Mouse (Mus musculus) myocyte (in vitro differentiated cells): Measurements from ENCODE around the gene Smu1.

Source experiments
- CEBPB ChIP-seq: IDR thresholded peaks from 2 replicates; pipeline ENCODE4 v1.6.1; 2011; ENCODE audit warnings: mild to moderate bottlenecking, moderate library complexity; ENCODE audit not compliant: poor library complexity, insufficient read depth, severe bottlenecking
- POLR2A ChIP-seq: IDR thresholded peaks from one replicate; pipeline ENCODE4 v1.6.1; 2011; ENCODE audit warnings: low read depth, mild to moderate bottlenecking, control low read depth, moderate library complexity; ENCODE audit not compliant: insufficient read length
- POLR2AphosphoS2 ChIP-seq: IDR thresholded peaks from one replicate; pipeline ENCODE4 v1.6.1; 2011; ENCODE audit warnings: low read depth, control low read depth; ENCODE audit not compliant: insufficient read length
- REST ChIP-seq: IDR thresholded peaks from one replicate; pipeline ENCODE4 v1.6.1; 2011; ENCODE audit warnings: mild to moderate bottlenecking, control low read depth, moderate library complexity; ENCODE audit not compliant: insufficient read depth, insufficient read length
- TCF12 ChIP-seq: IDR thresholded peaks from one replicate; pipeline ENCODE4 v1.6.1; 2011; ENCODE audit warnings: mild to moderate bottlenecking, control low read depth; ENCODE audit not compliant: poor library complexity, insufficient read depth, severe bottlenecking
- USF1 ChIP-seq: IDR thresholded peaks from one replicate; pipeline ENCODE4 v1.6.1; 2011; ENCODE audit warnings: low read depth, mild to moderate bottlenecking, control low read depth, moderate library complexity

DNA sequence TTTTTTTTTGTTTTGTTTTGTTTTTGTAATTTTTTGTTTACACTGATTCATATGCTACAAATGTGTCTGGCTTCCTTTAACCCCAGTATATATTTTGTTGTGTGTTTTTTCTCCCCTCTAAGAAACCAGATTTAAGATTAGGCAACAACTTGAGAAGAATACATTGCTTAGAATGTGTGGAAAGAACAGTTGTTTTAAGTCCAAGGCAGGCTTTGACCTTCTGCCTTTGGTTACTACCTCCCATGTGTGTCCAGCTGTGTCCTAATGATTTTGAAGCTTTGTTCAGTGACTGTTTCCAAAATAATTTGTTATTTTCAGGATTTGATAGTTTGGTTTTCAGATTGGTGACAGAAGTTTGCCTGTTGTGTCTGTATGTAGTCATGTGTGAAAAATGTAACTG is 26.5 kb downstream of the Smu1 start:
- TF ChIP-seq POLR2A: no peak
- TF ChIP-seq REST: no peak
- no peak for TF ChIP-seq TCF12
- TF ChIP-seq CEBPB: no peak
- TF ChIP-seq USF1: no peak
- no peak for TF ChIP-seq POLR2AphosphoS2
